Mouse (Mus musculus): ENCODE measurements around the gene Pdzrn3. TPM values are rescaled to one million over a fixed set of nuclear protein-coding genes. Genes with fewer than 3 reads are reported as not detected.

The Pdzrn3 gene
- polyA plus RNA-seq, 1 experiment from 2014 or later = 0.46 TPM

- Histone ChIP-seq H3K9ac (no peak overlapping the region), H3K27me3 (no peaks in the 10 kb centered on the region), H3K36me3 (replicated peaks) (no peaks in the 10 kb centered on the region), H3K27ac (replicated peaks) (no peak overlapping the region), H3K4me1 (replicated peaks) (no peaks in the 10 kb centered on the region; the same call in 1 of the 2 replicates), H3K9me3 (replicated peaks) (no peaks in the 10 kb centered on the region), H3K4me3 (replicated peaks) (no peak overlapping the region), H3K4me2 (no peak overlapping the region)
- WGBS (ENCODE audit: insufficient replicate concordance) = 49% methylated on average over 1 of the region's 1 CpGs
- ATAC-seq (ENCODE audit: insufficient read depth) = no peak
Measured at GRCm38 (mm10) chr6:101351100-101351499, 26.6 kb downstream of the Pdzrn3 start.

- no peak for ATAC-seq (ENCODE audit: insufficient read depth)
- Histone ChIP-seq H3K36me3 (replicated peaks) (no peaks in the 10 kb centered on the region), H3K4me3 (replicated peaks) (no peak overlapping the region), H3K27me3 (no peaks in the 10 kb centered on the region), H3K9ac (no peak overlapping the region), H3K27ac (replicated peaks) (no peak overlapping the region), H3K9me3 (replicated peaks) (no peaks in the 10 kb centered on the region), H3K4me2 (no peak overlapping the region), H3K4me1 (replicated peaks) (no peaks in the 10 kb centered on the region; the same call in 1 of the 2 replicates)
- 34% methylated on average over 7 of the region's 7 CpGs for WGBS (ENCODE audit: insufficient replicate concordance)
Measured at GRCm38 (mm10) chr6:101350414-101350973, 27.2 kb downstream of the Pdzrn3 start.

- H3K4me3 ChIP-seq (replicated peaks) = no peak overlapping the region
- H3K9me3 ChIP-seq (replicated peaks) = no peaks in the 10 kb centered on the region
- H3K4me1 ChIP-seq (replicated peaks) = no peaks in the 10 kb centered on the region; the same call in 1 of the 2 replicates
- H3K27ac ChIP-seq (replicated peaks) = no peak overlapping the region
- ATAC-seq (ENCODE audit: insufficient read depth) = no peak
- no peaks in the 10 kb centered on the region for H3K36me3 ChIP-seq (replicated peaks)
- 54% methylated on average over 5 of the region's 5 CpGs for WGBS (ENCODE audit: insufficient replicate concordance)
- no peak overlapping the region for H3K9ac ChIP-seq
- H3K27me3 ChIP-seq = no peaks in the 10 kb centered on the region
- H3K4me2 ChIP-seq = no peak overlapping the region
Measured at GRCm38 (mm10) chr6:101348496-101348895, 29.2 kb downstream of the Pdzrn3 start.

GRCm38 (mm10) chr6:101340051-101340450, 37.6 kb downstream of the Pdzrn3 start:
- Histone ChIP-seq H3K4me3 (replicated peaks) (no peak overlapping the region), H3K27ac (replicated peaks) (no peak overlapping the region), H3K4me2 (no peak overlapping the region), H3K9ac (no peak overlapping the region), H3K27me3 (no peaks in the 10 kb centered on the region), H3K36me3 (replicated peaks) (no peaks in the 10 kb centered on the region), H3K9me3 (replicated peaks) (no peaks in the 10 kb centered on the region), H3K4me1 (replicated peaks) (peaks cover 5% of the 10 kb centered on the region; the same call in 1 of the 2 replicates)
- ATAC-seq (ENCODE audit: insufficient read depth) = no peak
- WGBS (ENCODE audit: insufficient replicate concordance) = 69% methylated on average over 7 of the region's 7 CpGs

- Histone ChIP-seq H3K27me3 (no peaks in the 10 kb centered on the region), H3K36me3 (replicated peaks) (no peaks in the 10 kb centered on the region), H3K4me3 (replicated peaks) (no peak overlapping the region), H3K4me2 (no peak overlapping the region), H3K27ac (replicated peaks) (no peak overlapping the region), H3K9ac (no peak overlapping the region), H3K9me3 (replicated peaks) (no peaks in the 10 kb centered on the region), H3K4me1 (replicated peaks) (peaks cover 5% of the 10 kb centered on the region; the same call in 1 of the 2 replicates)
- 66% methylated on average over 10 of the region's 10 CpGs for WGBS (ENCODE audit: insufficient replicate concordance)
- ATAC-seq (ENCODE audit: insufficient read depth) = no peak
Measured at GRCm38 (mm10) chr6:101337842-101338528, 39.7 kb downstream of the Pdzrn3 start.

GRCm38 (mm10) chr6:101336660-101337059, 41.0 kb downstream of the Pdzrn3 start:
- Histone ChIP-seq H3K9me3 (replicated peaks) (no peaks in the 10 kb centered on the region), H3K4me2 (no peak overlapping the region), H3K4me1 (replicated peaks) (peaks cover 5% of the 10 kb centered on the region; the same call in 1 of the 2 replicates), H3K27me3 (no peaks in the 10 kb centered on the region), H3K27ac (replicated peaks) (no peak overlapping the region), H3K4me3 (replicated peaks) (no peak overlapping the region), H3K9ac (no peak overlapping the region), H3K36me3 (replicated peaks) (no peaks in the 10 kb centered on the region)
- ATAC-seq (ENCODE audit: insufficient read depth) = no peak
- 72% methylated on average over 10 of the region's 10 CpGs for WGBS (ENCODE audit: insufficient replicate concordance)

GRCm38 (mm10) chr6:101335744-101336143, 42.0 kb downstream of the Pdzrn3 start:
- Histone ChIP-seq H3K9ac (no peak overlapping the region), H3K4me1 (replicated peaks) (peaks cover 9% of the 10 kb centered on the region), H3K27ac (replicated peaks) (no peak overlapping the region), H3K9me3 (replicated peaks) (no peaks in the 10 kb centered on the region), H3K4me2 (no peak overlapping the region), H3K4me3 (replicated peaks) (no peak overlapping the region), H3K27me3 (no peaks in the 10 kb centered on the region), H3K36me3 (replicated peaks) (no peaks in the 10 kb centered on the region)
- peak; percentile 49; the same call in 1 of the 2 replicates for ATAC-seq (ENCODE audit: insufficient read depth)
- WGBS (ENCODE audit: insufficient replicate concordance) = 48% methylated on average over 1 of the region's 1 CpGs

GRCm38 (mm10) chr6:101334495-101334894, 43.2 kb downstream of the Pdzrn3 start:
- H3K36me3 ChIP-seq (replicated peaks) = no peaks in the 10 kb centered on the region
- H3K4me1 ChIP-seq (replicated peaks) = peaks cover 12% of the 10 kb centered on the region
- no peaks in the 10 kb centered on the region for H3K9me3 ChIP-seq (replicated peaks)
- no peak overlapping the region for H3K27ac ChIP-seq (replicated peaks)
- ATAC-seq (ENCODE audit: insufficient read depth) = no peak
- no peaks in the 10 kb centered on the region for H3K27me3 ChIP-seq
- H3K4me3 ChIP-seq (replicated peaks) = no peak overlapping the region
- H3K4me2 ChIP-seq = no peak overlapping the region
- 64% methylated on average over 3 of the region's 3 CpGs for WGBS (ENCODE audit: insufficient replicate concordance)
- no peak overlapping the region for H3K9ac ChIP-seq

GRCm38 (mm10) chr6:101330392-101330791, 47.3 kb downstream of the Pdzrn3 start:
- peak; percentile 31 for ATAC-seq (ENCODE audit: insufficient read depth)
- Histone ChIP-seq H3K27ac (replicated peaks) (no peak overlapping the region), H3K27me3 (no peaks in the 10 kb centered on the region), H3K9me3 (replicated peaks) (no peaks in the 10 kb centered on the region), H3K4me3 (replicated peaks) (no peak overlapping the region), H3K4me2 (no peak overlapping the region), H3K4me1 (replicated peaks) (peaks cover 11% of the 10 kb centered on the region; the same call in 1 of the 2 replicates), H3K9ac (no peak overlapping the region), H3K36me3 (replicated peaks) (no peaks in the 10 kb centered on the region)
- WGBS (ENCODE audit: insufficient replicate concordance) = 14% methylated on average over 5 of the region's 5 CpGs

GRCm38 (mm10) chr6:101329499-101329898, 48.2 kb downstream of the Pdzrn3 start:
- no peak overlapping the region for H3K4me3 ChIP-seq (replicated peaks)
- H3K4me1 ChIP-seq (replicated peaks) = peaks cover 11% of the 10 kb centered on the region; the same call in 1 of the 2 replicates
- H3K27ac ChIP-seq (replicated peaks) = no peak overlapping the region
- H3K36me3 ChIP-seq (replicated peaks) = no peaks in the 10 kb centered on the region
- H3K9me3 ChIP-seq (replicated peaks) = no peaks in the 10 kb centered on the region
- H3K27me3 ChIP-seq = no peaks in the 10 kb centered on the region
- no peak for ATAC-seq (ENCODE audit: insufficient read depth)
- no peak overlapping the region for H3K9ac ChIP-seq
- 45% methylated on average over 6 of the region's 6 CpGs for WGBS (ENCODE audit: insufficient replicate concordance)
- H3K4me2 ChIP-seq = no peak overlapping the region

- no peak overlapping the region for H3K4me3 ChIP-seq (replicated peaks)
Measured at GRCm38 (mm10) chr6:101328514-101328913, 49.2 kb downstream of the Pdzrn3 start.

More at GRCm38 (mm10) chr6:101328514-101328913, 49.2 kb downstream of the Pdzrn3 start:
- WGBS (ENCODE audit: insufficient replicate concordance) = 52% methylated on average over 6 of the region's 6 CpGs
- no peak for ATAC-seq (ENCODE audit: insufficient read depth)
- Histone ChIP-seq H3K36me3 (replicated peaks) (no peaks in the 10 kb centered on the region), H3K27me3 (no peaks in the 10 kb centered on the region), H3K4me1 (replicated peaks) (peaks cover 11% of the 10 kb centered on the region; the same call in 1 of the 2 replicates), H3K27ac (replicated peaks) (no peak overlapping the region), H3K9ac (no peak overlapping the region), H3K4me2 (no peak overlapping the region), H3K9me3 (replicated peaks) (no peaks in the 10 kb centered on the region)

Measured in liver, embryonic 15.5 days (tissue).